Mouse (Mus musculus) testis, postnatal 10 days (tissue): ENCODE measurements at regions not wholly inside any gene's neighbourhood (a gene's known extent, or its start where the extent isn't known, plus 50 kb on each side); places are given as distances from the start of the nearest gene placed in this dataset.

ENCODE experiments used
- DNase-seq: peaks from one replicate; pipeline ENCODE4 v3.0.0; 2021; ENCODE audit warnings: low spot score

DNA sequence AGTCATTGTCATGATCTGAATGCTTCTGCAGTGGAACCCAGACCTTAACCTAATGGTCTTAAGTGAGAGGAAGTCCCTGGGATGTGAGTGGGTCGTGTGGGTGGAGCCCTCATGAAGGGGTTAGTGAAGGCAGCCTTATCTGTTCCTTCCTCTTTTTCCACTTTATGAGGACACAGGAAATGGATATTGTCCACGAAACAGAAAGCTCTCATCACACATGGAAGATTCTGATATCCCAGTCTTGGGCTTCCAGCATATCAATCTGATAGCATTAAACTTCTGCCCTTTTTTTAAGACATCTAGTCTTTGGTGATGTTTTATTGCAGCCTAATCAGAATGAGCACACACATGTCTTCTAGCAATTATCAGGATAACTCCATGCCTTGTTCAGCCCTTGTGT, 164.0 kb downstream of the Mex3b start:
- no peak for DNase-seq

DNA sequence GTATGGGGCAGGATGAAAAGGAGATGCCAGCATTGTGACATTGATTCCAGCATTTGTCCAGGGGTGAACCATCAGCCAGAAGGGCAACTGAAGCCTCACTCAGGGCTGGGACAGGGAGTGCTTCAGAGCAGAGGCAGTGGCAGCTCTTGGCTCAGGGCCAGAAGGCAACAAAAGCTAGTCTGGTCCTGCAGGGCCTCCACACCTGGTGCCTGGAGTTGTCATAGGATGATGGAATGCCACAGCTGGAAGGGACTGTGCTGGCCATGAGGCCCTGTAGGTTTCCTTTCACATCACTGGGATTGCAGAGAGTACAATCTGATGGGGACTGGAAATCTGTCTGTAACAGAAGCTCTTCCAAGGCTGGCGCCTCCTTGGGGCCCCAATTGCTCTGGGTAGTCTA, 164.9 kb downstream of the Mex3b start:
- peak; percentile 47 for DNase-seq

DNA sequence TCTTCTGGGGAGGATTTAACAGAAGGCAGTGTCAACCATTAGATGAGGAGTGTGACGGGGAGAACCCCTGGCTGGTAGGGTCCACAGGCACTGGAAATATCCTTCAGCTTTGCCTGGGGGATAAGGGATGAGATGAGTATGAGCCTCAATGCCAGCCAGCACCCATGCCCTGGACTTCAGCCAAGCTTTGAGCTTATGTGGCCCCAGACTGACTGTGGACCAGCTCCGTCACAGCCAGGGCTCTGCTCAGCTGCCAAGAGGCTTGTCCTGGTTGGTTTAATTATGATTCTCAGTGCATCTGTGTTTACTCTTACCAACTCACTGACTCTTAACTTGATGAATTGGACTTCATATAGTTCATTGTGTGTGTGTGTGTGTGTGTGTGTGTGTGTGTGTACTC, 165.8 kb downstream of the Mex3b start:
- no peak for DNase-seq

DNA sequence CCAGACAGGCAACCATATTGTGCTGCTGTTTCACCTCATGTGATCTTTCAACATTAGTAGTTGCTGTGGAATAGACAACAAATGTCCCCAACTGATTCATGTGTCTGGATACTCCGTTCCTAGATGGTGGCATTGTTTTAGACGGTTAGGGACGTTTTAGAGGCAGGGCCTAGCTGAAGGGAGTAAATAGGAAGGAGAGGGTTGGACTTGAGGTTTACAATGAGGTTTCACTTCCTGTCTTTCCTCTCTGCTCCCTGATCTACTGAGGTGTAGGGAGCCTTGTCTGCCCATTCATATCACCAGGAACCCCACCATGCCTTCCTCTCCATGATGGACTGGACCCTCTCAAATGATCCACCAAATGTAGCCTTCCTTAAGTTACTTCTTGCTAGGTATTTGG, 168.1 kb downstream of the Mex3b start:
- DNase-seq, result no peak

DNA sequence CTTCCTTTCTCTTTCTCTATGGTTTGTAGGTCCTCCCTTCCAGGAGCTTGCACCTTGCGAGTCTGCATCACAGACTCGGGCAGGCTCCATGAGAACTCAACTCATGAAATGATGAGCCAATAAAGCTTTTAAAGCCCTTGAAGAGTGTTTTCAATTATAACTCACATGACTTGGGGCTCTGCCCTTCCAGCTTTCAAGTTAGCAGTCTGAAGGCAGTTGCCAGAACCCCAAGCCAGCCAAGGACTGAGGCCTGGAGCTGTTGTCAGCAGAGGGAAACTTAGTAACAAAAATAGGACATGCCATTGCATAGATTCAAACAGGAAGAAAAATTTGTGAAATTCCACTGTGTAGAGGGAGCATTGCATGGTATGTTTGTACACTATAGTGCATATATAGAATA, 169.3 kb downstream of the Mex3b start:
- DNase-seq, result peak; percentile 51

DNA sequence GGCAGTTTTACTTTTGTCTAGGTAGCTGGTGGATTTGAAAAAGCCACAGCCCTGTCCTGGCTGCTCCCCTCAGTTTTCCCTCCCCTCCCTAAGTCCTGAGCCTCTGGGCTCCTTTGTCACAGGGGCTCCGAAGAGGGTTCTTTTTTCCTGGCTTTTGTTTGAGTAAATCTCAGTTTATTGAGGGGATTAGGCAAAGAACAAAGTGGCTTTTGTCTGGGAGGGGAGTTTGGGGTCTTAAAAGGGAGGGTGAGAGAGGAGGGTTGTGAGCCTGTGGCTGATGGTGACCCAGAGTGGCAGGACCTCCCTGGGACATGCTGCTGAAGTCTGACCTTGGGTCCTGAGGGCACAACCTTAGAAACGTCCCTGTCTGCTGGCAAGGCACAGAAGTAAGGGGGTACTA, 170.0 kb downstream of the Mex3b start:
- DNase-seq, result no peak

DNA sequence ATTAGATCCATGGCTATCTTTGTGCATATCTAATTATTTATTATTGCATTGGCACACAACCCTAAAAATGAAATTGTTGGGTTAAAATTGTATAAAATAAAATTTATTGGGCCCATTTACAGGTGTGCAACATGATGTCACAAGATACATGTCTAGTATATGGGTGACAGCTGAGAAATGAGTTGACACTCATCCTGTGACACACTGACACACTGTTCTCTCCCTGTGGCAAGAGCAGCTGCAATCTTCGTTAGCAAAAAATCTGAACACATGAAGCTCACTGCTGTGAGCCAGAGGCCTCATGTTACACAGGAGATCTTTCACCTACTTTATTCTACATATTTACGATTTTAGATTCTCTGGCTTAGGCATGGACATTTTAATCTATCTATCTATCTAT, 170.6 kb downstream of the Mex3b start:
- no peak for DNase-seq

DNA sequence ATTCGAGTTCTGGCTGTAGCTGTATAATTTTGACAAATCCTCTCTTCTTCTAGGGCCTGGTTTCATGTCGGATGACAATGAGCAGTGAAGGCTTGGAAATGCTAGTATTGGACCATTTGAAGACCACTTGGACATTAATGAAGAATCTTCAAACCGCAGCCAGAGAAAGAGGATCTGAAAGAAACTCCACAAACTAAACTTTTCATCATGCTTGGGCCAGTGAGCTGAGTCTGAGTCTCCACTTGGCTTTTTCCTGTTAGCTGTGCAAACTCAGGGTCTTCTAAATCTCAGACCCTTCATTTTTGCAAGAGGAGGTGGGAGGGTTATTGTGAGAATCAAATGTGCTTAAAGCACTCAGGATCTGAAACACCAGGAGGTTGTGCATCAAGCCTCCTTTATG, 176.6 kb downstream of the Mex3b start:
- no peak for DNase-seq

DNA sequence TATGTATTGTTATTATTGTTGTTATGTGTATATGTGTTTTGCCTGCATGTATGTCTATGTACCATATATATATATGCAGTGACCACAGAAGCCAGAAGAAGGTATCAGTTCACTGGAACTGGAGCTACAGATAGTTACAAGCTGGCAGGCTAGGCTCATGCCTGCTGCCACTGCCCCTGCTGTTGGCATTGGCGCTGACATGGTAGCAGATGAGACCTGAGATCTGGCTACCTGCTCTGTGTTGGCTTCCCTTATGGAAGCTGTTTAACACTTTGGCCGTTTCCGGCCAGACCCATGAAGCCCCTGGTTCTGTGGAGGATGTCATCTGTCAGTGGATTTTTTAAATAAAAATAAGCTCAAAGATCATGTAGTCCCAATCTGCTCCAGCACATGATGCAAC, 178.1 kb downstream of the Mex3b start:
- no peak for DNase-seq

DNA sequence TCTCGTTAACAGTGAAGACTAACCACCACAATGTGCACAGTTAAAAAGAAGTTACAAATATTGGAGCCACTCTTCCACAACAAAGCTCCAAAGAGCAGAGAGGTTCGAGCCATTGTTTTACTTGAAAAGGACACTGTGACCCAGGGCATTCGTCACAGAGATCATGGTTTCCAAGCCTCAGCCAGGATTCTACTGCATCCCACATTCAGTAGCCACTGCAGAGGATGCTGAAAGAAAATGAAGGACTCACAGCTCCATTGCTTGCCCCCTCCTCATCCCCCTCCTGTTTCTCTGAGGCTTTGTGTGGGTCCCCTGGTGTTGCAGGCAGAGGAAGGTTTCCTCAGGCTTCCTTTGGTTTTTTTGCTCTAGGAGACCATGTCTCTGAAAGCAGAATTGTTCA, 182.9 kb downstream of the Mex3b start:
- DNase-seq, result no peak

DNA sequence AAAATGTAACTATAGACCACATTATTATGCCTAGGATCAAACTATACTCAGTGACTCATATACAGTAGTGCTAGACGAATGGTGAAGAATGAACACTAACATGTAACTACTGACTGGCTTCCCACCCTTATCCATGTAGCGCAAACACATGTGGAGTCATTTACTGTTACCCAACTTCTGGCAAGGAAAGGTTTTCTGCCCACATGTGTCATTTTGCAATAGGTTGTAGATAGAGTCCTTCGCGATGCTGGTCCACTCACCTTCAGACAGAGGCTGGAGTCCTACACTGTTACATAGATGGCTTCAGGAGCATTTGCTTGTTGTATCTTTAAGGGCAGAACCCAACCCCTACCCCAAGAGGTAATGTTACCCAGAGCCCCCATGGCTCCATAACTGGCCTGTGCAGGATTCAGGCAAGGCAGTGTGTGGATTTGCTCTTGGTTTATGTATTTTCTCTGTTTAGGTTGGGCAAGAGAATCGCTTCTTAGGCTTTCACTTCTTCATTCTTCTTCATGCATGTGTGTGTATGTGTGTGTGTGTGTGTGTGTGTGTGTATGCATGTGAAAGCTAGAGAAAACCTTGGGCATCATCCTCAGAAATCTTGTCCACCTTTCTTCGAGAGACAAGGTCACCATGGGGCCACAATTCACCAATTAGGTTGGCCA, 183.8 kb downstream of the Mex3b start:
- DNase-seq, result no peak

DNA sequence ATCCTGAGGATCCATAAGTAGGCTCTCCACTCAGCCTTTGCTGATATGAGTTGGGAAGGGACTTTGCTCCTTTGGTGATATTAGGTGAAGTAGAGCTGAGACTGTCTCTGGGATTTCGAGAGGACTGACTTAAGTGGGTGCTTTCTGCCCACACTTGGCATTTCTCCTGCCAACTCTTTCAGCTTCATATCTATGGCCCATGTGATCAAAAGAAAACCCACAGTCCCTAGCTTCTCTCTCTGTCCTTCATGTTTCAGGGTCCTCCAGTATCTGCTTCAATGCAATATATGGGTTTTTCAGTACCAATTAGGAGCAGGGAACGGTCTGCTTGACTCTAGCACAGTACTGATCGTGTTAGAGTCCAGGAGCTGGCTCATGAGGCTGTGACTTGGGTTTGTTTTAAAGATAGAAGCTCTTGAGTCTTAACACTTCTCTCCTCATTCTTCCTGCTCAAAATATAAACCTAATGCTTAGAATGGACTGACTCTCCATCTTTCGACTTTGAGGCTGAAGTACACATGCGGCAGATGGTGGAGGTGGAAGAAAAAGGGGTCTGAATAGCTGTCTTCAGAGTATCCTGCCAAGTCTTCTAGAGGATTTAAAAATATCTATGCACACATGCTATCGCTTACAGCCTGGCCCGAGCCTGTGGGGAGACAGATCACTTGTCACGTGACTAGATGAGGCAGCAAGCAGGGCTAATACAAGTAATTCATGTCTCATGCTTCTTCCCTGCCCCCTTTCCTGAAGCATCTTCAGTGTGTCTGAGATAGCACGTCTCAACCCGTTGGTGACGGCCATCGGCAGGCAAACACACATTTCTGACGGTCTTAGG, 189.2 kb downstream of the Mex3b start:
- DNase-seq, result no peak

DNA sequence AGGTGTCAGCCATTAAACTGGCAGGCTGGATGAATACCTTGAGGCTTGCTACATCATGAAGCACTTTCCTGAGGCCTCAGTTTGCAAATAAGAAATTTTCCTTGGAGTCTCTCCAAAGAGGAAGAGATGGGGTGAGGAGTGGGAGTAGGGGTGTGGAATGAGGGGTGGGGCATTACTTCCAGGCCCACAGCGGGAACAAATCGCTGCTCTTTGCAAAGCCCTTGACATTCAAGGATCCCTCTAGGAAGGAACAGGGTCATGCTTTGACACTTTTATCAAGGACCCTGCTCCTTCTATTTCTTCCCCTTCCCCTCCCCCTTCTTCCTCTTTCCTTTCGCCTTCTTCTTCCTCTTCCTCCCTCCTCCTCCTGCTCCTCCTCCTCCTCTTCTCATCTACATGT, 193.2 kb downstream of the Mex3b start:
- DNase-seq, result no peak

DNA sequence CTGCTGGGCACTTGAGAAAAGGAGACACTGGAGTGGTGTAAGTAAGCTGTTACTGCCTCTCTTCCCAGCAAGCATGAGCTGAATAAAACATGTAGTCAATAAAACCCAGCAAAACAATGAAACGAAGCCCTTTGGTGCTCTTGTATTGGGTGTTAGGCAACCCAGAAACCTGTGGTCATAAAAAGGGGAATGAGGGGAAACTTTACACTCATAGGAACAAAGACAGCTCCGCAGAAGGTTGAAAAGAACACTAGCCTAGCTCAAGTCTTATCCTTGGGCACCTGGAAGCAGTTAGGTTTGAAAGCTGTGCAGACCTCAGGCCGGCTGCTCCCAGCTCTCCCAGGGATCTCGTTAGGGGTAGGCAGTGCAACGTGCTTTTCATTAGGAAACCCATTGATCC, 193.6 kb downstream of the Mex3b start:
- DNase-seq, result no peak

DNA sequence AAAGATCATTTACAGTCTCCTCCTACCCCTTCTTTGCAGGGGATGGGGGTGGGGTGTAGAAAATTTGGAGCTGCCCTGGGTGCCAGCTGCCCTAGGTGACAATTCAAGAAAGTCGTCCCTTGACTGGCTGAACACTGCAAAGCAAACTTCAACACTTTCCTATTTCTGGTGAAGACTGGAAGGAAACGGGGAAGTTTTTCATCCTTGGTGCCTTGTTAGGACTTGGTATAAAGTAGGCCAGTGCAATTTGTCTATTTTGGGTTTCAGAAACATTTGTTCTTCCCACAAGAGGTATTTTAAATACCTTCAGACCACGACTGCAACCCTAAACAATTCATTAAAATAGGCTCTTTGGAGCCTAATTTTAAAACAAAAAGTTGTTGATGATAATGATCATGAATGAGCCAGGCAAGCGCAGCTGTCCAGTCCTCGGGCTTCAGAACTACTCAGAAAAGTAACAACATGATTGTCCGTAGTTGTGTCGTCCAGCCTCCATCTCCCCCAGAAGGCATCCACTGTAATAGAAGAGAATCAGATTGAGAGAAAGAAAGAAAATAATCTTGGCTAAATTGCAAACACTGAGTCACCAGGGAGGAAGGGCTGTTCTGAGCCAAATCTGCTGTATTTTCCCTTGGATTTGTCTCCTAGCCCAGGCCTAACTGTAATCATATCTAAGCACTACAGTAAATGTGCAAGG, 194.2 kb downstream of the Mex3b start:
- DNase-seq, result no peak

DNA sequence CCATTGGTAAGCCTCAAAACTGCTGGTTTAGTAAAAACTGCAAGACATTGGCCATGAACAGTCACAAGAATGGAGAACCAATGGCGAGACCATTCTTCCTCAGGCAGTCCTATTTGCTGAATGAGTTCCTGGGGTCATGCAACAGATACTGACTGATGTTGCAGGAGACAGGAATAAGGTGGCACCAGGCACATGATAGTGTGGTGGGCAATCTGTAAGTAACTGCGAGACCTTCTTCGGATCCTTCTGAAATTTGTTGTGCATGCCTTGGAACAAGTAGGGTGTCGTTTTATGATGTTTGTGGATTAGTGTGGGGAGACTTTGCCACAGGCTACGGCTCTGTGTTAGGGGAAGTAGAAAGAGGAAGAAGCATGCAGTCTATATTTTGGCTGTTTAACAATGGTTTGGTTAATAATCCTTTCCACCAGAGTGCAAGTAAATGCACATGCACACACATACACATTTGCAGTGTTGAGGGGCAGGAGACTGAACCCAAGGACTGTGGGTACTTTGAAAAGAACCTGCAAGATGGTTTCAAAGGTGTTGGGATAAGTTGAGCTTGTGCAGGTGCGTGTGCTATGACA, 194.9 kb downstream of the Mex3b start:
- DNase-seq, result no peak

DNA sequence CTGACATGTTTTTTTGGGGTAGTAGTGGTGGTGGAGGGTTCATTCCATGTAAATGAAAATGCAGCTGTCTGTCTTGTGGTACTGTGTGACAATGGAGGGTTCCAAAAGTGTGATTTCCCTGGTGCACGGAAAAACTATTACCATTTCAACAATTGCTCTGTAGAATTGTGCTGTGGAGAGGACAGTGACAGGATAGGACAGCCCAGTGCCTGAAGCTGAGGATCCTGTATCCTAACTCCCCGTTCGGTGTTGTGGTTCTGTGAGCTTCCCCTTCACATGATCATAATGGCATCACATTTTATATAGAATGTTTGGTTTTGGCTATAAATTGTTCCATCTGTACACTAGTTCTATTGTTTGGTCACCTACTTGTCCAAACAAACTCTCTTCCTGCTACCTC, 196.4 kb downstream of the Mex3b start:
- no peak for DNase-seq

DNA sequence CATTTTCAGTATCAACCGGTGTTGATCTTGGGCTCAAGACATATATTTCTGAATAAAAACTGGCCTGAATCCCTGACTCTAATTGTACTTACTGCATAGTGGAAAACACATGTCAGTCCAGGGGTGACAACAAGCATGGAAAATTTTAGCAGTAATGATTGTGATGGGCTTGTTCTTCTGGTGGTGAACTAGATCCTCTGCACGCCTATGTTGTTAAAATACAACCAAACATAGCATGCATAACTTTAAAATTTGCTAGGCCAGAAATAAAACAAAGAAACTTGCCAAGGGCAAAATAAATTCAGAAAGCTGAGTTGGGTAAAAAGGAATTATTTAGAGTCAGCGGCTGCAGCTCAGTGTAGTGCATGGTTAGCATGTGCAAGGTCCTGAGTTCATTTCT, 198.2 kb downstream of the Mex3b start:
- DNase-seq, result no peak

DNA sequence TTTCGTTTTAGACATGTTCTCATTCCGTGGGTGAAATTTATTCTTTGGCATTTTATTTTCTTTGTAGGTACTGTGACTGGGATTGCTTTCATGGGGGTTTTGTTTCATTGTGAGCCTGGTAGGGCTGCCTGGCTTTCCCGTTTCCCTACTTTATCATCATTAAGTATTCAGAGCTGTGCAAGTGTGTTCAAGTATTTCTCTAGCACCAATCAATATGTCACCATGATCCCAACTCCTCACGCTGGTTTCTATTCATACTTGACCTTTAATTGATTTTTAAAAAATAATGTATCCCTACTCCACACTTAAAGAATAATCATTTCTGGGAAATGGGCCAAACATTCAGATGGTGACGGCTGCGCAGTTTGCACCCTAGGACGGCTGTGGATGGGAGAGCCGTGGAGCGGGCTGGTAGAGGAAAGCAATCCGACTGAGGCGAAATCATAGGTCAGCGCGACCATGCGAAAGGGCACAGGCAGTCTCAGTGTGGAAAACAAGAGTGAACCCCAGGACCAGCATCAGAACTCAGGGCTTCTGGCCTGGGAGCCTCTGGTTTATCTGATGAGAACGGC, 207.4 kb downstream of the Mex3b start:
- no peak for DNase-seq

DNA sequence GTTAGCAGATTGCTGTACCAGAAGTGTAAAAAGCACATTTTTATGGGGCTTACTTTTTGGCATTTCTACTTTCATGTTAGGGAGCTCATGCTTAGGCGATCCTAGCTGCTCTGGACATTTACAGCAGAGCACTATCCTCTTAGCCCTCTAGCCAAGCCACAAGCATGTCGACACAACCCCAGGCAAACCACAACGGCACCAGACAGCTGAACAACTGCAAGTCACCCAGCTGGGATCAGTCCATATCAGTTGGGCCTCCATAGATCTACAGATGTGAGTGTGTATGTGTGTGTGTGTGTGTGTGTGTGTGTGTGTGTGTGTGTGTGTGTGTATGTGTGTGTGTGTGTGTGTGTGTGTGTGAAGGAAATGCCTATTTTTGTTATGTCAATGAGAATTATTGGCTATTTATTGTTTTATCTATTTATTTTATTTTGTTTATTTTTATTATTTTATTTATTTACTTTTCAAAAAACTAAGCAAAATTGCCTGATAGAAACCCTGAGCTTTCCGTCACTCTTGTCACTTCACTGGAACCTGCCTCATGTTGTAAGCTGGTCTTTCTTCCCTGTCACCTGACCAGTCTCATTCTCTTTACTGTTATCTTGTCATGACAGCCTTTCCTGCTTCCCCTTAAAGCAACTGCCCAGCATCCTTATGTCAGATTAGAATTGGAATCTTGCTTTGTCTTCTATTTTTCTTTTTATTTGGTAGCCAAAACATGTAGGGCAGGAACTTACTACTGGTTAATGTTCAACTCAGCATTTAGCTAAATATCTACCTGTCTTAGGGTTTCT, 208.2 kb downstream of the Mex3b start:
- DNase-seq, result no peak

DNA sequence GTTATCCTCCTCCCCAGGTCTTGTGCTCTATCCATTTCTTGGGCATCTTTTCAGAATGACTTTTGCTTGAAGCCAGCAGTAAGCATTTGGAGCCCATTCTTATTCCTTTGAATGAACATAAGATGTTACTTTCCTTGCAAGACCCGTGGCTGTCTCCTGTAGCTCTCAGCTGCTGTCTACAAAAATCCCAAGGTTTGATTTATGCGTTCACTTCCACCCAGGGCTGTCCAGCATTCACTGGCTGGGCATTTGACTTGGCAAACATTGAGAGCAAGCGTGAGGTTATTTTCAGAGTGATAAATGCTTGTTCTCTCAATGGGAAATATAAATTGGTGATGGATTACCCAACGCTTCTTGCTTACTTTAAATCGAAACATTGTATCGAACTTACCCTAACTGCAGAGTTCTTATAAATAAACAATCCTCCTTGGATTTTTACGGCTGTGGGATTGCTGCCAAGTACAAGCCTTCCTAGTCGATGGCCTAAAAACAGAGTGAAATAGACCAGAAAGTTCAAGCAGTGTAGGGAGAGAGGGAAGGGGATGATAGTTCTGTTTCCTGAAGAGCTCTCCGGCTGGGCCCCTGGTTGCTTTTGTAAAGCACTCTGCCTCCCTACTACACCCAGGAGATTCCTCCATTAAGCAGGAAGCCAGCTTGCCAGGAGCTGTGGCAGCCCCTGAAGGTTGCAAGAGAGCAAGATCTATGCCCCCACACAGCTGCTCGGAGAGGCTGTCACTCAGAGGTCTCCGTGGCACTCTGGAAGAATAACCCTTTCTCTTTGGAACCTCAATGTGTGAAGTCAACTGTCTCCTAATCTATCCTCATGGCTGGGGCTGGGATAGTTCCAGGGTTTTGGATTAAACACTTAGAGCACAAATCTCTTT, 210.1 kb downstream of the Mex3b start:
- DNase-seq, result no peak
